Mouse (Mus musculus): ENCODE data around the gene Car10.

GRCm38 (mm10) chr11:93065021-93065420, 32.8 kb upstream of the Car10 start:
- TF ChIP-seq CTCF (IDR thresholded peaks at IDR 0.05 in 2 of 3, conservative IDR thresholded peaks at IDR 0.05 in 1 of 3; ENCODE audit: control insufficient read depth in 1 of 3, insufficient read depth in 1 of 3, low read depth in 2 of 3, low read length in 3 of 3, poor library complexity in 1 of 3, severe bottlenecking in 1 of 3) = no peak
- no peak for TF ChIP-seq POLR2AphosphoS5 (IDR thresholded peaks at IDR 0.05; ENCODE audit: borderline replicate concordance, low read depth, low read length)
- no peak for TF ChIP-seq GATA1 (IDR thresholded peaks at IDR 0.05; ENCODE audit: low read depth, low read length)
- no peak for TF ChIP-seq ZMIZ1 (IDR thresholded peaks at IDR 0.05; ENCODE audit: low read depth, low read length)
- no peak for TF ChIP-seq BHLHE40 (IDR thresholded peaks at IDR 0.05; ENCODE audit: borderline replicate concordance, low read depth, low read length)
- no peak for TF ChIP-seq POLR2A (IDR thresholded peaks at IDR 0.05; ENCODE audit: control insufficient read depth in 1 of 2, insufficient read depth in 1 of 2, low read depth in 1 of 2, low read length in 2 of 2, poor library complexity in 1 of 2)
- TF ChIP-seq EP300 (IDR thresholded peaks at IDR 0.05; ENCODE audit: low read depth in 1 of 2, low read length in 2 of 2) = no peak
- no peak for TF ChIP-seq MAZ (IDR thresholded peaks at IDR 0.05; ENCODE audit: low read depth, low read length)
- TF ChIP-seq CHD2 (IDR thresholded peaks at IDR 0.05; ENCODE audit: low read length) = no peak
- no peak for TF ChIP-seq MYB (IDR thresholded peaks at IDR 0.05; ENCODE audit: low read depth, low read length)
- no peak for TF ChIP-seq UBTF (IDR thresholded peaks at IDR 0.05; ENCODE audit: borderline replicate concordance, insufficient read depth, low read depth, low read length)
- TF ChIP-seq JUND (IDR thresholded peaks at IDR 0.05; ENCODE audit: low read depth, low read length) = no peak
- no peak for TF ChIP-seq TCF12 (IDR thresholded peaks at IDR 0.05; ENCODE audit: low read depth, low read length)

Data from MEL (cell line).